Comparison of ENCODE assay signal across 8 mouse cellular contexts in genomic region chr15:94404071-94404545, GRCm38 (mm10).
DNase-seq lines count a peak whose midpoint lies in the region; ATAC-seq and TF ChIP-seq lines count a peak whose summit lies in the region.

No protein-coding gene starts in this region.

- peak; percentile 27 for DNase-seq in CD4-positive, CD25-positive, alpha-beta regulatory T cell, adult 2 months (ENCODE audit: low read depth, low spot score)
- peak; percentile 77 for DNase-seq in heart, embryonic 10.5 days (ENCODE audit: low spot score)

- H3K36me3 ChIP-seq in embryonic facial prominence, embryonic 15.5 days, result no peaks in the 10 kb centered on the region
- no peaks in the 10 kb centered on the region for H3K36me3 ChIP-seq in heart, embryonic 10.5 days
- no peaks in the 10 kb centered on the region for H3K36me3 ChIP-seq in kidney, embryonic 14.5 days (ENCODE audit: control insufficient read depth, insufficient read depth, low read length)
- no peaks in the 10 kb centered on the region for H3K36me3 ChIP-seq in limb, embryonic 13.5 days
- H3K36me3 ChIP-seq in neural tube, embryonic 12.5 days, result no peaks in the 10 kb centered on the region; the same call in 1 of the 2 replicates
- no peaks in the 10 kb centered on the region for H3K36me3 ChIP-seq in testis, adult 2 months (ENCODE audit: control insufficient read depth, insufficient read depth, low read length)

- H3K27ac ChIP-seq in embryonic facial prominence, embryonic 15.5 days (replicated peaks), result peak overlapping the region; percentile 65; the same call in 1 of the 2 replicates
- H3K27ac ChIP-seq in heart, embryonic 10.5 days, result peak overlapping the region; percentile 84
- H3K27ac ChIP-seq in kidney, embryonic 14.5 days (ENCODE audit: low read depth, low read length), result no peak overlapping the region
- H3K27ac ChIP-seq in limb, embryonic 13.5 days, result no peak overlapping the region
- H3K27ac ChIP-seq in neural tube, embryonic 12.5 days, result no peak overlapping the region
- H3K27ac ChIP-seq in testis, adult 2 months (ENCODE audit: control insufficient read depth, insufficient read depth, low read depth, low read length), result no peak overlapping the region

- TF ChIP-seq CTCF in testis, adult 2 months (IDR thresholded peaks at IDR 0.05; ENCODE audit: control insufficient read depth, insufficient read depth, insufficient replicate concordance, low read depth, low read length), result no peak

- H3K9ac ChIP-seq in embryonic facial prominence, embryonic 15.5 days, result peak overlapping the region; percentile 64
- H3K9ac ChIP-seq in kidney, embryonic 14.5 days (ENCODE audit: low read depth, low read length), result peak overlapping the region; percentile 57
- H3K9ac ChIP-seq in limb, embryonic 13.5 days, result peak overlapping the region; percentile 74
- peak overlapping the region; percentile 75 for H3K9ac ChIP-seq in neural tube, embryonic 12.5 days

- H3K4me2 ChIP-seq in embryonic facial prominence, embryonic 15.5 days (replicated peaks), result peak overlapping the region; percentile 93
- peak overlapping the region; percentile 93 for H3K4me2 ChIP-seq in kidney, embryonic 14.5 days (replicated peaks; ENCODE audit: low read depth, low read length)
- H3K4me2 ChIP-seq in limb, embryonic 13.5 days (replicated peaks), result peak overlapping the region; percentile 94
- H3K4me2 ChIP-seq in neural tube, embryonic 12.5 days (replicated peaks), result peak overlapping the region; percentile 97

- no peak for ATAC-seq in CD4-positive, CD25-positive, alpha-beta regulatory T cell, adult 4 months
- peak; percentile 95 for ATAC-seq in embryonic facial prominence, embryonic 15.5 days (ENCODE audit: insufficient number of reproducible peaks, low FRiP score, low TSS enrichment, low read depth)
- peak; percentile 95 for ATAC-seq in kidney, embryonic 14.5 days (ENCODE audit: low FRiP score, low TSS enrichment)
- peak; percentile 94 for ATAC-seq in limb, embryonic 13.5 days (ENCODE audit: low FRiP score, low read depth)
- ATAC-seq in neural tube, embryonic 12.5 days (ENCODE audit: low FRiP score, low read depth), result peak; percentile 91

- under 1% methylated on average over 53 of the region's 65 CpGs for WGBS in embryonic facial prominence, embryonic 15.5 days
- WGBS in heart, embryonic 10.5 days, result under 1% methylated on average over 62 of the region's 65 CpGs
- under 1% methylated on average over 58 of the region's 65 CpGs for WGBS in kidney, embryonic 14.5 days
- under 1% methylated on average over 63 of the region's 65 CpGs for WGBS in limb, embryonic 13.5 days
- WGBS in neural tube, embryonic 12.5 days, result under 1% methylated on average over 65 of the region's 65 CpGs

- H3K9me3 ChIP-seq in embryonic facial prominence, embryonic 15.5 days (replicated peaks), result no peaks in the 10 kb centered on the region
- no peaks in the 10 kb centered on the region for H3K9me3 ChIP-seq in heart, embryonic 10.5 days
- H3K9me3 ChIP-seq in kidney, embryonic 14.5 days (ENCODE audit: control insufficient read depth, low read length), result no peaks in the 10 kb centered on the region
- H3K9me3 ChIP-seq in limb, embryonic 13.5 days, result no peaks in the 10 kb centered on the region
- H3K9me3 ChIP-seq in neural tube, embryonic 12.5 days, result no peaks in the 10 kb centered on the region

- no peak for TF ChIP-seq POLR2A in testis, adult 2 months (IDR thresholded peaks at IDR 0.05; ENCODE audit: control insufficient read depth, low read depth, low read length)

- peaks cover 16% of the 10 kb centered on the region for H3K4me1 ChIP-seq in embryonic facial prominence, embryonic 15.5 days
- peaks cover 18% of the 10 kb centered on the region for H3K4me1 ChIP-seq in heart, embryonic 10.5 days
- peaks cover 5% of the 10 kb centered on the region; the same call in 1 of the 2 replicates for H3K4me1 ChIP-seq in kidney, embryonic 14.5 days (ENCODE audit: control insufficient read depth, insufficient read depth, low read length)
- H3K4me1 ChIP-seq in limb, embryonic 13.5 days, result peaks cover 15% of the 10 kb centered on the region
- H3K4me1 ChIP-seq in neural tube, embryonic 12.5 days, result peaks cover 20% of the 10 kb centered on the region
- H3K4me1 ChIP-seq in testis, adult 2 months (ENCODE audit: control insufficient read depth, insufficient read depth, low read length), result peaks cover 11% of the 10 kb centered on the region

- H3K4me3 ChIP-seq in embryonic facial prominence, embryonic 15.5 days (replicated peaks), result peak overlapping the region; percentile 71
- peak overlapping the region; percentile 82 for H3K4me3 ChIP-seq in heart, embryonic 10.5 days
- peak overlapping the region; percentile 49 for H3K4me3 ChIP-seq in kidney, embryonic 14.5 days (ENCODE audit: low read length)
- peak overlapping the region; percentile 71 for H3K4me3 ChIP-seq in limb, embryonic 13.5 days
- H3K4me3 ChIP-seq in neural tube, embryonic 12.5 days, result peak overlapping the region; percentile 69
- peak overlapping the region; percentile 9 for H3K4me3 ChIP-seq in testis, adult 2 months (ENCODE audit: control insufficient read depth, low read depth, low read length)

- peaks cover 7% of the 10 kb centered on the region for H3K27me3 ChIP-seq in embryonic facial prominence, embryonic 15.5 days
- H3K27me3 ChIP-seq in heart, embryonic 10.5 days (ENCODE audit: insufficient read depth, poor library complexity, severe bottlenecking), result peaks cover 41% of the 10 kb centered on the region
- no peaks in the 10 kb centered on the region for H3K27me3 ChIP-seq in kidney, embryonic 14.5 days (ENCODE audit: control insufficient read depth, insufficient read depth, low read length)
- peaks cover 36% of the 10 kb centered on the region for H3K27me3 ChIP-seq in limb, embryonic 13.5 days
- H3K27me3 ChIP-seq in neural tube, embryonic 12.5 days (replicated peaks), result 0 out of 2 replicates have a peak, but pooled peaks cover 3% of the 10 kb centered on the region
- H3K27me3 ChIP-seq in testis, adult 2 months (ENCODE audit: control insufficient read depth, insufficient read depth, low read length), result no peaks in the 10 kb centered on the region

Comparison
In these comparisons a context has a peak if more than half of its experiments do, and no peak if none do; other contexts are left out.
1. H3K27ac ChIP-seq: peak in embryonic facial prominence, embryonic 15.5 days (single experiment) and heart, embryonic 10.5 days (single experiment); none in kidney, embryonic 14.5 days (single experiment), limb, embryonic 13.5 days (single experiment), neural tube, embryonic 12.5 days (single experiment) and testis, adult 2 months (single experiment).
2. H3K4me3 ChIP-seq: peak in every context shown above with its lines; median percentile 82 in heart, embryonic 10.5 days; 71 in embryonic facial prominence, embryonic 15.5 days; 71 in limb, embryonic 13.5 days; 69 in neural tube, embryonic 12.5 days; 49 in kidney, embryonic 14.5 days; 9 in testis, adult 2 months.
3. Peak in every context shown above with its lines, with median percentiles within 50 percentile points of each other: H3K4me2 ChIP-seq and H3K9ac ChIP-seq.